Mouse (Mus musculus) kidney, adult 2 months (tissue): ENCODE data around the gene Kcnb1. TPM values are rescaled to one million over a fixed set of nuclear protein-coding genes. Genes with fewer than 3 reads are reported as not detected.

ENCODE experiments used
- DNase-seq: peaks from one replicate; pipeline ENCODE4 v3.0.0; 2021
- H3K27ac ChIP-seq: fragments of 200-500 bp; 2 replicates; pipeline ENCODE4 v1.5.1; 2012; ENCODE audit warnings: low read depth, low read length, control low read depth, inconsistent platforms; ENCODE audit not compliant: insufficient read depth
- H3K27me3 ChIP-seq: fragments of 200-500 bp; replicated peaks from 2 replicates; pipeline ENCODE4 v1.6.1; 2012; ENCODE audit warnings: mild to moderate bottlenecking, moderate library complexity, low read length, inconsistent platforms; ENCODE audit not compliant: control insufficient read depth, insufficient read depth
- H3K36me3 ChIP-seq: fragments of 200-500 bp; 2 replicates; pipeline ENCODE4 v1.6.1; 2012; ENCODE audit warnings: mild to moderate bottlenecking, moderate library complexity, low read length, inconsistent platforms; ENCODE audit not compliant: control insufficient read depth, insufficient read depth
- H3K4me1 ChIP-seq: fragments of 200-500 bp; 2 replicates; pipeline ENCODE4 v1.6.1; 2011; ENCODE audit warnings: low read length; ENCODE audit not compliant: control insufficient read depth, insufficient read depth
- H3K4me3 ChIP-seq: fragments of 200-500 bp; 2 replicates; pipeline ENCODE4 v1.5.1; 2011; ENCODE audit warnings: mild to moderate bottlenecking, low read depth, low read length, control low read depth; ENCODE audit not compliant: insufficient read depth
- CTCF ChIP-seq: fragments of 200-500 bp; conservative IDR thresholded peaks from 2 replicates; pipeline ENCODE4 v1.5.1; 2011; ENCODE audit warnings: low read depth, mild to moderate bottlenecking, control low read depth, low read length, moderate library complexity, mixed read lengths; ENCODE audit not compliant: insufficient read depth, insufficient read length
- POLR2A ChIP-seq: fragments of 200-500 bp; IDR thresholded peaks from one replicate; pipeline ENCODE4 v1.6.1; 2011; ENCODE audit warnings: low read depth, low read length, control low read depth
- WGBS: fragments of 180-500 bp; shearing (Covaris S2); methylation state at CpG from one replicate; pipeline ENCODE4 v1.1.7; 2018; 5-methylcytosine and 5-hydroxymethylcytosine counted together
- polyA plus RNA-seq: library from polyadenylated mRNA; depleted of rRNA; stranded (reverse); fragments of >200 nt; gene quantifications from 2 replicates; pipeline ENCODE4 v1.2.3, GENCODE M21; 2012; rRNA removed

Gene Kcnb1
- polyA plus RNA-seq, result 2.9 and 4.0 TPM in 2 replicates

GRCm38 (mm10) chr2:167190076-167190399, at the start of gene Kcnb1:
TSS of gene Kcnb1 (minus strand) at chr2:167190155.
- H3K27ac ChIP-seq, result peak within 1 kb of the TSS; percentile 10; the same call in 1 of the 2 replicates
- WGBS, result 1% methylated on average over 41 of the region's 41 CpGs

GRCm38 (mm10) chr2:167239262-167239661, 49.3 kb upstream of the Kcnb1 start:
- WGBS, result 51% methylated on average over 12 of the region's 12 CpGs
- H3K4me1 ChIP-seq, result no peaks in the 10 kb centered on the region
- H3K27me3 ChIP-seq, result no peaks in the 10 kb centered on the region
- DNase-seq, result no peak
- H3K4me3 ChIP-seq, result peak overlapping the region; percentile 26; the same call in 1 of the 2 replicates
- no peaks in the 10 kb centered on the region for H3K36me3 ChIP-seq
- H3K27ac ChIP-seq, result no peak overlapping the region
- no peak for TF ChIP-seq POLR2A

More at GRCm38 (mm10) chr2:167190076-167190399, at the start of gene Kcnb1:
- peak within 1 kb of the TSS; percentile 36 for H3K4me3 ChIP-seq
- no peaks in the 10 kb centered on the region for H3K4me1 ChIP-seq
- DNase-seq, result peak; percentile 70
- no peaks in the 10 kb centered on the region for H3K36me3 ChIP-seq
- TF ChIP-seq CTCF (peak; percentile 54), POLR2A (no peak)
- H3K27me3 ChIP-seq, result no peaks in the 10 kb centered on the region; the same call in 1 of the 2 replicates

GRCm38 (mm10) chr2:167237224-167237623, 47.3 kb upstream of the Kcnb1 start:
- H3K36me3 ChIP-seq, result no peaks in the 10 kb centered on the region
- H3K27ac ChIP-seq, result no peak overlapping the region
- peaks cover 3% of the 10 kb centered on the region; the same call in 1 of the 2 replicates for H3K4me1 ChIP-seq
- DNase-seq, result no peak
- WGBS, result 85% methylated on average over 9 of the region's 9 CpGs
- peak; percentile 9; the same call in 1 of the 2 replicates for TF ChIP-seq CTCF
- TF ChIP-seq POLR2A, result no peak
- no peak overlapping the region for H3K4me3 ChIP-seq
- H3K27me3 ChIP-seq, result no peaks in the 10 kb centered on the region

GRCm38 (mm10) chr2:167236174-167236573, 46.2 kb upstream of the Kcnb1 start:
- Histone ChIP-seq H3K36me3 (no peaks in the 10 kb centered on the region), H3K4me1 (peaks cover 4% of the 10 kb centered on the region; the same call in 1 of the 2 replicates), H3K4me3 (no peak overlapping the region), H3K27ac (no peak overlapping the region), H3K27me3 (no peaks in the 10 kb centered on the region)
- DNase-seq, result no peak
- 94% methylated on average over 4 of the region's 4 CpGs for WGBS
- no peak for TF ChIP-seq CTCF
- no peak for TF ChIP-seq POLR2A

- Histone ChIP-seq H3K4me1 (peaks cover 4% of the 10 kb centered on the region; the same call in 1 of the 2 replicates), H3K36me3 (no peaks in the 10 kb centered on the region), H3K4me3 (no peak overlapping the region), H3K27ac (no peak overlapping the region), H3K27me3 (no peaks in the 10 kb centered on the region)
- WGBS, result 75% methylated on average over 17 of the region's 17 CpGs
- TF ChIP-seq POLR2A, result no peak
- TF ChIP-seq CTCF, result no peak
- no peak for DNase-seq
Observed at GRCm38 (mm10) chr2:167235338-167236018, 45.5 kb upstream of the Kcnb1 start.

GRCm38 (mm10) chr2:167233771-167234170, 43.8 kb upstream of the Kcnb1 start:
- Histone ChIP-seq H3K36me3 (no peaks in the 10 kb centered on the region), H3K4me1 (peaks cover 4% of the 10 kb centered on the region; the same call in 1 of the 2 replicates), H3K4me3 (no peak overlapping the region), H3K27me3 (no peaks in the 10 kb centered on the region), H3K27ac (no peak overlapping the region)
- WGBS, result 56% methylated on average over 14 of the region's 14 CpGs
- DNase-seq, result no peak
- TF ChIP-seq POLR2A, result no peak
- TF ChIP-seq CTCF, result no peak

- DNase-seq, result no peak
- Histone ChIP-seq H3K36me3 (no peaks in the 10 kb centered on the region), H3K27me3 (no peaks in the 10 kb centered on the region), H3K4me3 (no peak overlapping the region), H3K27ac (no peak overlapping the region), H3K4me1 (peaks cover 4% of the 10 kb centered on the region; the same call in 1 of the 2 replicates)
- TF ChIP-seq POLR2A (no peak), CTCF (no peak)
- WGBS, result 75% methylated on average over 5 of the region's 5 CpGs
Observed at GRCm38 (mm10) chr2:167233009-167233335, 43.0 kb upstream of the Kcnb1 start.
